Mouse (Mus musculus): ENCODE measurements around the gene Yars. TPM values are rescaled to one million over a fixed set of nuclear protein-coding genes. Genes with fewer than 3 reads are reported as not detected.

Gene Yars
- polyA plus RNA-seq, 1 experiment from 2014 or later = 115 TPM

GRCm38 (mm10) chr4:129230926-129231325 lies 41.4 kb downstream of the Yars start:
- no peak overlapping the region for H3K4me3 ChIP-seq (ENCODE audit: low read depth, low read length)
- H3K4me1 ChIP-seq (ENCODE audit: control insufficient read depth, insufficient read depth, low read length) = peaks cover 27% of the 10 kb centered on the region
- no peak overlapping the region for H3K9ac ChIP-seq (ENCODE audit: low read length)
- H3K27me3 ChIP-seq (ENCODE audit: control insufficient read depth, insufficient read depth, low read length) = 0 out of 2 replicates have a peak, but pooled peaks cover 2% of the 10 kb centered on the region
- 67% methylated on average over 8 of the region's 8 CpGs for WGBS
- H3K9me3 ChIP-seq (ENCODE audit: control insufficient read depth, low read length) = no peaks in the 10 kb centered on the region
- ATAC-seq (ENCODE audit: insufficient read depth, low FRiP score, low TSS enrichment) (no peak), DNase-seq (ENCODE audit: low spot score) (no peak)
- H3K4me2 ChIP-seq (ENCODE audit: low read depth) = no peak overlapping the region
- H3K27ac ChIP-seq (ENCODE audit: low read depth, low read length) = no peak overlapping the region
- H3K36me3 ChIP-seq (ENCODE audit: control insufficient read depth, insufficient read depth, low read length) = no peaks in the 10 kb centered on the region

DNA sequence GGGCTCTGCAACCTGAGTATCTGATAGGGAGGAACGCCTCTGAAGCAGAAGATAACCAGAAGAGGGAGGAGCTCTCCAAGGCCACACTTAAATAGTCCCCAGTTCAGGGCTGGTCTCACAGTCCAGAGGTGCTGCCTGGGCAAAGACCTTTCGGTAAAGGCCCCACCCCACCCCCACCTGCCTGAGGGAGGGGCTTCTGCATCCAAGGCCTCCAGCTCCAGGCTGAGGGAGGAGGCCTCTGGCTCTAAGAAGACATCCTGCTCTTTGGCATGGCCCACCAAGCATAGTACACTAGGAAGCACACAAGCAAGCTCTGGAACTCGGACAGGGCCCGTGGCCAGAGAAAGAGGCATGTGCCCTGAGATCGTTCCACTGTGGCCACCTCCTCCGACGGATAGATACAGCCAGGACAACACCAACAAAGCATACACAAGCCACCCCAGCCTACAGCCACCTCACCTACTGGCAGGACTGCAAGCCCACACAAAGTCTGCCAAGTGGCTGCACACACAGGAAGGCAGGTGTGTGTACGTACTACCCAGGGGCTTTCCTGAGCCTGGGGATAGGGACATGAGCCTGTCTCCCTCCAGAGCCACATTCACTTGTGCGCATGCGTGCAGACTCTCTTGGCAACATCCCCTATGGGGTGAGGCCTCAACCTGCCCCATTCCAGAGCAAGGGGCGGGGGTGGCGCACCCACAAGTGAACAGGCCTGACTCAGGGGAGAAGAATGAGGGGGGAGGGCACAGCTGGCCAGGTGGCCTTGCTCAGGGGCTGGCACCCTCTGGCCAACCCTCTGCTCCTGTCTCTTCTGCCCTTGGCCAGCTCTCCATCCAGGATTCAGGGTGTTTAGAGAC lies 42.3 kb downstream of the Yars start:
- ATAC-seq (ENCODE audit: insufficient read depth, low FRiP score, low TSS enrichment) (no peak), DNase-seq (ENCODE audit: low spot score) (no peak)
- Histone ChIP-seq H3K4me1 (ENCODE audit: control insufficient read depth, insufficient read depth, low read length) (peaks cover 20% of the 10 kb centered on the region), H3K27me3 (ENCODE audit: control insufficient read depth, insufficient read depth, low read length) (no peaks in the 10 kb centered on the region), H3K27ac (ENCODE audit: low read depth, low read length) (no peak overlapping the region), H3K9ac (ENCODE audit: low read length) (no peak overlapping the region), H3K4me3 (ENCODE audit: low read depth, low read length) (no peak overlapping the region), H3K36me3 (ENCODE audit: control insufficient read depth, insufficient read depth, low read length) (no peaks in the 10 kb centered on the region), H3K4me2 (ENCODE audit: low read depth) (no peak overlapping the region), H3K9me3 (ENCODE audit: control insufficient read depth, low read length) (no peaks in the 10 kb centered on the region)
- WGBS = 70% methylated on average over 12 of the region's 12 CpGs

GRCm38 (mm10) chr4:129232561-129233360 lies 43.2 kb downstream of the Yars start:
- H3K27ac ChIP-seq (ENCODE audit: low read depth, low read length) = no peak overlapping the region
- H3K4me3 ChIP-seq (ENCODE audit: low read depth, low read length) = no peak overlapping the region
- H3K4me1 ChIP-seq (ENCODE audit: control insufficient read depth, insufficient read depth, low read length) = peaks cover 12% of the 10 kb centered on the region
- 78% methylated on average over 9 of the region's 9 CpGs for WGBS
- no peak for DNase-seq (ENCODE audit: low spot score)
- H3K36me3 ChIP-seq (ENCODE audit: control insufficient read depth, insufficient read depth, low read length) = no peaks in the 10 kb centered on the region
- H3K27me3 ChIP-seq (ENCODE audit: control insufficient read depth, insufficient read depth, low read length) = no peaks in the 10 kb centered on the region
- no peaks in the 10 kb centered on the region for H3K9me3 ChIP-seq (ENCODE audit: control insufficient read depth, low read length)
- H3K4me2 ChIP-seq (ENCODE audit: low read depth) = no peak overlapping the region
- H3K9ac ChIP-seq (ENCODE audit: low read length) = no peak overlapping the region
- ATAC-seq (ENCODE audit: insufficient read depth, low FRiP score, low TSS enrichment) = no peak

DNA sequence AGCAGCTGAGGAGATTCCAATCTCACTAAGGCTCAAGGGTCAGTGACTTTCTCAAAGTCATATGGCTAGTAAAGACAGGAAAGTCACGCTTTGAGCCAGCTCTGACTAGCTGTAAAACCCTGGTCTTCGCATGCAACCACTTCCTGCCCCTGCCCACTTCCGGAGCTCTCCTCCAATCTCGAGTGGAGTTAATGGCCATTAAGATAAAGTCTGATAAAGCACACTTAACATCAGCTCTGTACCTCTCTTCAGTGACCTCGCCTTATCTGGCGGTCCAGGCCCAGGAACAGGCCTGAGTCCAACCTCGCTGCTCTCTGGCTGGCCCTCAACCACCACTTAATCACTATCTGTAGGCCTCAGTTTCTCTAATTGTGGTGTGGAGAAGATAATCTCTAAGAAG lies 44.9 kb downstream of the Yars start:
- Histone ChIP-seq H3K9me3 (ENCODE audit: control insufficient read depth, low read length) (no peaks in the 10 kb centered on the region), H3K4me3 (ENCODE audit: low read depth, low read length) (no peak overlapping the region), H3K27me3 (ENCODE audit: control insufficient read depth, insufficient read depth, low read length) (no peaks in the 10 kb centered on the region), H3K4me2 (ENCODE audit: low read depth) (no peak overlapping the region), H3K9ac (ENCODE audit: low read length) (no peak overlapping the region), H3K27ac (ENCODE audit: low read depth, low read length) (no peak overlapping the region), H3K36me3 (ENCODE audit: control insufficient read depth, insufficient read depth, low read length) (no peaks in the 10 kb centered on the region), H3K4me1 (ENCODE audit: control insufficient read depth, insufficient read depth, low read length) (peaks cover 13% of the 10 kb centered on the region; the same call in 1 of the 2 replicates)
- ATAC-seq (ENCODE audit: insufficient read depth, low FRiP score, low TSS enrichment) (no peak), DNase-seq (ENCODE audit: low spot score) (no peak)
- WGBS = 76% methylated on average over 7 of the region's 7 CpGs

DNA sequence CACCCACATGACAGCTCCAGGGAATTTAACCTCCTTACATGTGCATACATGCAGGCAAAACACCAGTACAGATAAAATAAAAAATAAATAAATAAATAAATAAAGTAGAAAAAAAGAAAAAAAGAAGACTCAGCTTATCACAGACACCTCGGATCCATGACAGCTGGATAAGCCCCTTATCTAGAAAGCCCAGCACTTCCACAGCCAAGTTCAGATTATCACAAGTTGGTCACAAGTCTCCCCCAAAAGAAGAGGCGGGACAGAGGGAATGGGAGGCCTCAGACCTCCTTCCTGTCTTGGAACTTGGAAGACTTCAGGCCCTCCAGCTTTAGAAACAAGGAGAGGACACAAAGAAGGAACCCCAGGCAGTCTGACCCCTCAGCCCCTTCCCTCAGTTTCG lies 45.6 kb downstream of the Yars start:
- no peaks in the 10 kb centered on the region for H3K9me3 ChIP-seq (ENCODE audit: control insufficient read depth, low read length)
- 83% methylated on average over 3 of the region's 3 CpGs for WGBS
- peaks cover 13% of the 10 kb centered on the region; the same call in 1 of the 2 replicates for H3K4me1 ChIP-seq (ENCODE audit: control insufficient read depth, insufficient read depth, low read length)
- H3K4me3 ChIP-seq (ENCODE audit: low read depth, low read length) = no peak overlapping the region
- H3K27me3 ChIP-seq (ENCODE audit: control insufficient read depth, insufficient read depth, low read length) = no peaks in the 10 kb centered on the region
- ATAC-seq (ENCODE audit: insufficient read depth, low FRiP score, low TSS enrichment) (no peak), DNase-seq (ENCODE audit: low spot score) (no peak)
- H3K9ac ChIP-seq (ENCODE audit: low read length) = no peak overlapping the region
- H3K4me2 ChIP-seq (ENCODE audit: low read depth) = no peak overlapping the region
- no peaks in the 10 kb centered on the region for H3K36me3 ChIP-seq (ENCODE audit: control insufficient read depth, insufficient read depth, low read length)
- H3K27ac ChIP-seq (ENCODE audit: low read depth, low read length) = no peak overlapping the region

DNA sequence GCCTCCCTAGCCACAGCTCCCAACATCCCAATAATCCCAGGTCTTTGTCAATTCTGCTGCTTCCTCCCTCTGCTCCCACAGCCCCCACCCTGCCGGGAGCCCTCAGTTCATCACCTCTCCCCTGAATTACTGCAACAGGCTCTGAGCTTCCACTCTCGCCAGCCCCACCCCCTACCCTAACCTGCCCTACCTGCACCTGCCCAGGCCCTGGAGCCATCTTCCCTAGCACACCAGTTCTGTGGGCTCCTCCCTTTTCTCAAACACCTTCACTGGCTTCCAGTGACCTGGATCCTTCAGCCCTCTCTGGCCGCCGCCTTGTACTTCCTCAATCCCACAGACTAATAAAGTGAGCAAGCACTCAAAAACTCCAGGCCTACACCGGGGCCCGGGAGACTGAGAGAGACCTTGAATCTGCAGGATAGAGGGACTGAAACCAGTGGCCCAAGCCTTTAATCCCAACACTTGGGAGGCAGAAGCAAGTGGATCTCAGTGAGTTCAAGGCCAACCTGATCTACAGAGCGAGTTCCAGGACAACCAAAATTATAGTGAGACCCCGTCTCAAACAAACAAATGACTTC lies 46.8 kb downstream of the Yars start:
- ATAC-seq (ENCODE audit: insufficient read depth, low FRiP score, low TSS enrichment) (no peak), DNase-seq (ENCODE audit: low spot score) (no peak)
- Histone ChIP-seq H3K4me2 (ENCODE audit: low read depth) (no peak overlapping the region), H3K36me3 (ENCODE audit: control insufficient read depth, insufficient read depth, low read length) (no peaks in the 10 kb centered on the region), H3K4me1 (ENCODE audit: control insufficient read depth, insufficient read depth, low read length) (peaks cover 13% of the 10 kb centered on the region; the same call in 1 of the 2 replicates), H3K4me3 (ENCODE audit: low read depth, low read length) (no peak overlapping the region), H3K27ac (ENCODE audit: low read depth, low read length) (no peak overlapping the region), H3K9me3 (ENCODE audit: control insufficient read depth, low read length) (no peaks in the 10 kb centered on the region), H3K27me3 (ENCODE audit: control insufficient read depth, insufficient read depth, low read length) (no peaks in the 10 kb centered on the region), H3K9ac (ENCODE audit: low read length) (no peak overlapping the region)
- 87% methylated on average over 8 of the region's 8 CpGs for WGBS

DNA sequence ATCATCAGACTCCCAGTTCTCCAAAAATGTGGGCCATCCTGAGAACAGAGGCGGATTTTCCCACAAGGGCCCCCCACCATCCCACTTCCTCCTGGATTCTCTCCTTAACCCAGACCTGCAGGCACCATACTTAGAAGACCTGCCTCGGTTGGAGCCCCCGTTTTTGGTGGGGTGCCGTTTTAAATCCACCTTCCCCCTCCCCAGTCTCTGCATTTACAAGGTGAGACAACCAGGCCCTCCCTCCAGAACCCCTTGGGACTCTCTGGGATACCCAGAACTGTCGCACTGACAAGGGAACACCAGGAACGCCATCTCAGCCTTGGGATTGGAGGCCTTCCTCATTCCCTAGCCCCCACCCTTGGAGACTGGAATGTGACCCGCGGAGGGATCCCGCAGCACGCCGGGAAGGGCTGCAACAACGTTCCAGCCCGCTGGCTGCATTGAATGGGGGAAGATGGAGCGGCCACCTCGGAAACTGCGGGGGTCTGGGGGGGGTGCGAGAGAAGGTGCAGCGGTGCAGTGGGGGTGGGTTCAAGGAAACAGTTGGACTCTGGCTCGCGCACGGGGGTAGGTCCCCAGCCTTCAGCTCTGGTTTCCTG lies 48.4 kb downstream of the Yars start:
- ATAC-seq (ENCODE audit: insufficient read depth, low FRiP score, low TSS enrichment) (no peak), DNase-seq (ENCODE audit: low spot score) (peak; percentile 64)
- Histone ChIP-seq H3K4me2 (ENCODE audit: low read depth) (peak overlapping the region; percentile 94), H3K9me3 (ENCODE audit: control insufficient read depth, low read length) (no peaks in the 10 kb centered on the region), H3K4me3 (ENCODE audit: low read depth, low read length) (peak overlapping the region; percentile 81), H3K4me1 (ENCODE audit: control insufficient read depth, insufficient read depth, low read length) (peaks cover 16% of the 10 kb centered on the region; the same call in 1 of the 2 replicates), H3K27ac (ENCODE audit: low read depth, low read length) (no peak overlapping the region), H3K36me3 (ENCODE audit: control insufficient read depth, insufficient read depth, low read length) (no peaks in the 10 kb centered on the region), H3K9ac (ENCODE audit: low read length) (peak overlapping the region; percentile 65), H3K27me3 (ENCODE audit: control insufficient read depth, insufficient read depth, low read length) (no peaks in the 10 kb centered on the region)
- 7% methylated on average over 21 of the region's 21 CpGs for WGBS

- Histone ChIP-seq H3K9me3 (ENCODE audit: control insufficient read depth, low read length) (no peaks in the 10 kb centered on the region), H3K27me3 (ENCODE audit: control insufficient read depth, insufficient read depth, low read length) (no peaks in the 10 kb centered on the region), H3K9ac (ENCODE audit: low read length) (peak overlapping the region; percentile 65), H3K36me3 (ENCODE audit: control insufficient read depth, insufficient read depth, low read length) (no peaks in the 10 kb centered on the region), H3K4me3 (ENCODE audit: low read depth, low read length) (peak overlapping the region; percentile 81), H3K4me2 (ENCODE audit: low read depth) (peak overlapping the region; percentile 94), H3K27ac (ENCODE audit: low read depth, low read length) (no peak overlapping the region), H3K4me1 (ENCODE audit: control insufficient read depth, insufficient read depth, low read length) (peaks cover 13% of the 10 kb centered on the region; the same call in 1 of the 2 replicates)
- DNase-seq (ENCODE audit: low spot score) = no peak
- ATAC-seq (ENCODE audit: insufficient read depth, low FRiP score, low TSS enrichment) = peak; percentile 65
- under 1% methylated on average over 22 of the region's 23 CpGs for WGBS
These were observed 49.0 kb downstream of the Yars start for GRCm38 (mm10) chr4:129238579-129239016.

Measured in neural tube, embryonic 11.5 days (tissue).